Mouse (Mus musculus) erythroblast, adult 5-6 weeks (primary cell): ENCODE results near the gene Rhd. TPM values are rescaled to one million over a fixed set of nuclear protein-coding genes. Genes with fewer than 3 reads are reported as not detected.
"Not testable (repeated sequence)": the region's sequence is repeated elsewhere in the genome, so short reads cannot be mapped to it uniquely, and the experiment has no call there.

Source experiments
- ATAC-seq: replicated peaks from 2 replicates; pipeline ENCODE4 v1.8.0; 2016; ENCODE audit warnings: moderate number of reproducible peaks, mild to moderate bottlenecking, moderate TSS enrichment, inconsistent platforms; ENCODE audit not compliant: poor library complexity, low FRiP score, severe bottlenecking
- total RNA-seq, 2 experiments: library from RNA; stranded (forward) in 1 of 2; stranded (reverse) in 1 of 2; fragments of 150-400 nt in 1 of 2; fragments of 200-764, 138-1000 nt in 1 of 2; gene quantifications; 2 replicates each; pipeline versions ENCODE4 v1.2.3 to v1.2.4; 2015 to 2017; ENCODE audit warnings: low replicate concordance in 2 of 2

Gene Rhd
- total RNA-seq (2015; ENCODE audit: low replicate concordance) (408 and 436 TPM in 2 replicates), total RNA-seq (2017; ENCODE audit: low replicate concordance) (820 and 839 TPM in 2 replicates)

GRCm38 (mm10) chr4:134863937-134864729, at the start of gene Rhd:
Gene Rhd (plus strand): TSS chr4:134864536.
- peak; percentile 68 for ATAC-seq

GRCm38 (mm10) chr4:134817706-134818105, 46.6 kb upstream of the Rhd start:
- ATAC-seq: no peak

GRCm38 (mm10) chr4:134821061-134821460, 43.3 kb upstream of the Rhd start:
- no peak for ATAC-seq

- ATAC-seq: no peak
These were observed 40.8 kb upstream of the Rhd start for GRCm38 (mm10) chr4:134823560-134823959.

- ATAC-seq: not testable (repeated sequence)
These were observed 38.5 kb upstream of the Rhd start for GRCm38 (mm10) chr4:134825864-134826263.

GRCm38 (mm10) chr4:134826348-134826747, 38.0 kb upstream of the Rhd start:
- no peak for ATAC-seq

- no peak for ATAC-seq
These were observed 36.5 kb upstream of the Rhd start for GRCm38 (mm10) chr4:134827806-134828205.

GRCm38 (mm10) chr4:134831934-134832333, 32.4 kb upstream of the Rhd start:
- no peak for ATAC-seq

- no peak for ATAC-seq
These were observed 28.9 kb upstream of the Rhd start for GRCm38 (mm10) chr4:134835486-134835885.

- no peak for ATAC-seq
These were observed 26.1 kb upstream of the Rhd start for GRCm38 (mm10) chr4:134838221-134838620.

GRCm38 (mm10) chr4:134838706-134839105, 25.6 kb upstream of the Rhd start:
- not testable (repeated sequence) for ATAC-seq

GRCm38 (mm10) chr4:134840231-134840630, 24.1 kb upstream of the Rhd start:
- no peak for ATAC-seq

- ATAC-seq: no peak
These were observed 20.8 kb upstream of the Rhd start for GRCm38 (mm10) chr4:134843566-134843965.

GRCm38 (mm10) chr4:134847587-134847986, 16.7 kb upstream of the Rhd start:
- no peak for ATAC-seq

GRCm38 (mm10) chr4:134850551-134850950, 13.8 kb upstream of the Rhd start:
- ATAC-seq: no peak

GRCm38 (mm10) chr4:134851236-134851635, 13.1 kb upstream of the Rhd start:
- ATAC-seq: no peak

GRCm38 (mm10) chr4:134851876-134852275, 12.5 kb upstream of the Rhd start:
- ATAC-seq: 0 out of 2 replicates have a peak, but pooled peaks have one; percentile 8

GRCm38 (mm10) chr4:134852438-134853255, 11.7 kb upstream of the Rhd start:
- 0 out of 2 replicates have a peak, but pooled peaks have one; percentile 21 for ATAC-seq

- ATAC-seq: peak; percentile 82
These were observed 11.1 kb upstream of the Rhd start, which contains the start of gene Maco1 for GRCm38 (mm10) chr4:134853259-134853636. Gene Maco1 (minus strand): TSS chr4:134853345.

GRCm38 (mm10) chr4:134853637-134854485, 10.5 kb upstream of the Rhd start:
- ATAC-seq: peak; percentile 77
